Mouse (Mus musculus): ENCODE results near the gene Medag. TPM values are rescaled to one million over a fixed set of nuclear protein-coding genes. Genes with fewer than 3 reads are reported as not detected.

Medag gene
- polyA plus RNA-seq, 1 experiment from 2014 or later = 4.1 TPM

DNA sequence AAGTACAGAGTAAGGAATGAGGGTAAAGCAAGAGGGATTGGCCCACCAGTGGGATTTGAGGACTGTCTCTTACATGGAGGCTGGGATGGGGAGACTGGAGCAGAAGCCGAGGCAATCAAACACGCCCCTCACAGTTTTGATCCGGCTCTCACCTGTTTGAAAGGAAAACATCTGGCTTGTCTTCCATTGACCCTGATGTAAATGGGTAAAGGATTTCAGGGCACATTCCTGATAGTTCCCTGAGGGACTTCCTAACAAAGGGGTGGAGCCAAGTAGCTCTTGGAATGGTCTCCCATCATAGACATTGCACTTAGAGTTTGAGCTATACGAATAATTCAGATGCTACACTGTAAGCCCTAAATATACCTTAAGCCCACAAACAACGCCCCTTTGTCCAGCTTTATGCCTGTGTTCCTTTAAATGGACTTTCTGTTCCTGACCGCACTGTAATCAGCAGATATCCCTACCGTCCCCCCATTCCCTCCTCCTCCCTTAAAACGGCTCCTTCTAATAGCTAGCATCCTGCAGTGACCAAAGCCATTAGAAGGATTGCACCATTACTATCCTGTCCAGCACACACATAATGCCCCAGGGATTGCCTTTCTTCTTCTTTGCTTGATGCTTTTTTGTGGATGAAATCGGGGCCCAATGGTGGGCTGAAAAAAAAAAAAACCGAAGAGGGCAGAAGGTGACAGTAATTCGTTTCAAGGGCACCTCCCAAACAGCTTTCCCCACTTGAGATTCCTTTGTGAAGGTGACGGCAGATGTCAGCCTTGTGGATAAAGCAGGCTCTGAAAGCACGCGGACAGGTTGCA is 36.3 kb upstream of the Medag start:
- H3K9ac ChIP-seq (ENCODE audit: low read length) = 0 out of 2 replicates have a peak overlapping the region, but pooled peaks have one; percentile 38
- H3K36me3 ChIP-seq (ENCODE audit: control insufficient read depth, insufficient read depth, low read length) = no peaks in the 10 kb centered on the region
- ATAC-seq (ENCODE audit: low FRiP score, low TSS enrichment) = no peak
- no peak for DNase-seq (ENCODE audit: low spot score)
- no peak overlapping the region for H3K4me3 ChIP-seq (ENCODE audit: low read depth, low read length)
- H3K4me1 ChIP-seq (replicated peaks; ENCODE audit: control insufficient read depth, insufficient read depth) = 0 out of 2 replicates have a peak, but pooled peaks cover 2% of the 10 kb centered on the region
- no peak for TF ChIP-seq EP300 (optimal IDR thresholded peaks at IDR 0.05)
- no peak for TF ChIP-seq CTCF (IDR thresholded peaks at IDR 0.05; ENCODE audit: low read depth)
- peak overlapping the region; percentile 63; the same call in 1 of the 2 replicates for H3K27ac ChIP-seq (replicated peaks)
- 0 out of 2 replicates have a peak overlapping the region, but pooled peaks have one; percentile 8 for H3K4me2 ChIP-seq (replicated peaks; ENCODE audit: low read depth)
- 40% methylated on average over 14 of the region's 14 CpGs for WGBS
- no peaks in the 10 kb centered on the region for H3K27me3 ChIP-seq (ENCODE audit: control insufficient read depth, insufficient read depth, low read length)
- no peaks in the 10 kb centered on the region for H3K9me3 ChIP-seq (ENCODE audit: control insufficient read depth, low read length)

DNA sequence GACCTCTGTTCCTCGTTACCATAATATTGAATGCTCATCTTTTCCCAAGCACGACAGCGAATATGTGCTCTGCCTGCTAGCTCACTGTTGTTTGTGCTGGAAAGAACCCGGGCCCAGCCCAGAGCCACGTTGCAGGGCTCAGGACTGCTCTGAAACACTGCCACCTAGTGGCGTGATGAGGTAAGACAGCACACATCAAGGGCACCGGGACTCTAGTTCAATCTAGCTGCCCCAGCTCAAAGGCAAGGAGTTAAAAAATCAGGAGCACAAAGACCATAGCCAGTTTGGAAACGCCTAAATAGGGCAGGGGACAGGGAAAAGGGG is 35.7 kb upstream of the Medag start:
- Histone ChIP-seq H3K4me3 (ENCODE audit: low read depth, low read length) (no peak overlapping the region), H3K4me2 (replicated peaks; ENCODE audit: low read depth) (0 out of 2 replicates have a peak overlapping the region, but pooled peaks have one; percentile 8), H3K27me3 (ENCODE audit: control insufficient read depth, insufficient read depth, low read length) (no peaks in the 10 kb centered on the region), H3K9me3 (ENCODE audit: control insufficient read depth, low read length) (no peaks in the 10 kb centered on the region), H3K9ac (ENCODE audit: low read length) (0 out of 2 replicates have a peak overlapping the region, but pooled peaks have one; percentile 38), H3K27ac (replicated peaks) (peak overlapping the region; percentile 63; the same call in 1 of the 2 replicates), H3K36me3 (ENCODE audit: control insufficient read depth, insufficient read depth, low read length) (no peaks in the 10 kb centered on the region), H3K4me1 (replicated peaks; ENCODE audit: control insufficient read depth, insufficient read depth) (0 out of 2 replicates have a peak, but pooled peaks cover 2% of the 10 kb centered on the region)
- whole genome bisulfite sequencing = 0% methylated on average over 8 of the region's 8 CpGs
- ATAC-seq (ENCODE audit: low FRiP score, low TSS enrichment) (peak; percentile 67), DNase-seq (ENCODE audit: low spot score) (peak; percentile 90)
- TF ChIP-seq EP300 (optimal IDR thresholded peaks at IDR 0.05) = no peak
- TF ChIP-seq CTCF (IDR thresholded peaks at IDR 0.05; ENCODE audit: low read depth) = peak; percentile 99

DNA sequence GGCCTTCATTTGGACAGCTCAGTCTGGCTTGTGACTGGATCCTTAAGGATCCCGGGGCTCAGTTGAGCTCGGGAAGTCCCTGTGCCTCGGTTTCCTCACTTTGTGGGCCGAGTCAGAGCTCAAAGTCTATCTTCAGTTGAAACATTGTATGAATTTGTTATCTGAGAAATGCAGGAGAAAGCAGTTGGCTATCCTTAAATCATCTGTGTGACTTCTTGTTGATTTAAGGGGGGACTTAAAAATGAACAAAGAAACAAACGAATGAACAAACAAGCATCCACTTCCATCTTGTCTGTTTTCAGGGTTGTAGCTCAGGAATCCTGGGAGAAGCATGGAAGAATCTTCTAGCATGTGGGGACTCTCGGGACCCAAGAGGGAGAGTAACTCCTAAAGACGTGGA is 35.2 kb upstream of the Medag start:
- Histone ChIP-seq H3K36me3 (ENCODE audit: control insufficient read depth, insufficient read depth, low read length) (no peaks in the 10 kb centered on the region), H3K9ac (ENCODE audit: low read length) (no peak overlapping the region), H3K4me1 (replicated peaks; ENCODE audit: control insufficient read depth, insufficient read depth) (peaks cover 5% of the 10 kb centered on the region; the same call in 1 of the 2 replicates), H3K27ac (replicated peaks) (no peak overlapping the region), H3K4me2 (replicated peaks; ENCODE audit: low read depth) (no peak overlapping the region), H3K9me3 (ENCODE audit: control insufficient read depth, low read length) (no peaks in the 10 kb centered on the region), H3K27me3 (ENCODE audit: control insufficient read depth, insufficient read depth, low read length) (no peaks in the 10 kb centered on the region), H3K4me3 (ENCODE audit: low read depth, low read length) (no peak overlapping the region)
- TF ChIP-seq CTCF (IDR thresholded peaks at IDR 0.05; ENCODE audit: low read depth) = no peak
- TF ChIP-seq EP300 (optimal IDR thresholded peaks at IDR 0.05) = no peak
- no peak for DNase-seq (ENCODE audit: low spot score)
- 76% methylated on average over 7 of the region's 7 CpGs for WGBS
- no peak for ATAC-seq (ENCODE audit: low FRiP score, low TSS enrichment)

DNA sequence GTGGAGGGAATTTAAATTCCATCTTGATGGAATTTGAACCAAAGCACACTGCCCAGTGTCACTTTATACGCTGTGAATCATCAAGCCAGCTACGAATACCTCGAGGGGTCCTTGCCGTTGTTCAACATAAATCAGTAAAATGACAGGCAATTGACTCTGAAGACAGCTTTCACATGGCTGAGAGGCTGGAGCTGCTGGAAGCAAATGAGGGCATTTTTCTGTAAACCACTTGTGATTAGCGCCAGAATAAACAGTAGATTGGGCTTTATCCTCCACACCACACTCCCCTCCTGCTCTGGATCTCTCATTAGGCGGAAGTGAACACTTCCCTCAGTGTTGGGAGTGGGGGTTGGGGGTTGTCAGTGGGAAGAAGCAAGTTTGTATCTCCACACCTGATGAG is 34.3 kb upstream of the Medag start:
- peaks cover 9% of the 10 kb centered on the region; the same call in 1 of the 2 replicates for H3K4me1 ChIP-seq (replicated peaks; ENCODE audit: control insufficient read depth, insufficient read depth)
- TF ChIP-seq CTCF (IDR thresholded peaks at IDR 0.05; ENCODE audit: low read depth) (no peak), EP300 (optimal IDR thresholded peaks at IDR 0.05) (no peak)
- WGBS = 11% methylated on average over 6 of the region's 6 CpGs
- H3K4me3 ChIP-seq (ENCODE audit: low read depth, low read length) = no peak overlapping the region
- H3K9ac ChIP-seq (ENCODE audit: low read length) = no peak overlapping the region
- no peak for DNase-seq (ENCODE audit: low spot score)
- H3K36me3 ChIP-seq (ENCODE audit: control insufficient read depth, insufficient read depth, low read length) = no peaks in the 10 kb centered on the region
- no peak overlapping the region for H3K4me2 ChIP-seq (replicated peaks; ENCODE audit: low read depth)
- no peak overlapping the region; the same call in 1 of the 2 replicates for H3K27ac ChIP-seq (replicated peaks)
- ATAC-seq (ENCODE audit: low FRiP score, low TSS enrichment) = no peak
- H3K27me3 ChIP-seq (ENCODE audit: control insufficient read depth, insufficient read depth, low read length) = no peaks in the 10 kb centered on the region
- no peaks in the 10 kb centered on the region for H3K9me3 ChIP-seq (ENCODE audit: control insufficient read depth, low read length)

DNA sequence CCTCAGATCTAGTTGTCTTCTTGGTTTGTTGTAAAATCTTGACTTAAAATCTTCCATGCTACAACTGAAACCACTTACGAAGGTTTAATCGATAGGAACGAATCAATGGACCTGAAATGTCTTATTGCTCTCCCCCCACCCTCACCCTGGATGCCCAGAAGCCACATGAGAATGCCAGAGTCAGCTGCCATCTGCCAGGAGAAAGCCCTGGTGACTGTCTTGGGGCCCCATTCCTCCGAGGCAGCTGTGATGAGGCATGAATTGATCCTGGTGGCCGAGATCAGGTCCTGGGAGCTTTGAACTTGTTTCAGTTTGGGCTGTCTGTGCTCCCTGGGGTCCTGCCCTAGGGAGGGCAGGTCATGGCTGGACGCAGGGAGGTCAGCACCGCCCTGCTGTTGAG is 33.0 kb upstream of the Medag start:
- Histone ChIP-seq H3K9me3 (ENCODE audit: control insufficient read depth, low read length) (no peaks in the 10 kb centered on the region), H3K4me3 (ENCODE audit: low read depth, low read length) (no peak overlapping the region), H3K27ac (replicated peaks) (peak overlapping the region; percentile 9; the same call in 1 of the 2 replicates), H3K36me3 (ENCODE audit: control insufficient read depth, insufficient read depth, low read length) (no peaks in the 10 kb centered on the region), H3K27me3 (ENCODE audit: control insufficient read depth, insufficient read depth, low read length) (no peaks in the 10 kb centered on the region), H3K9ac (ENCODE audit: low read length) (no peak overlapping the region), H3K4me1 (replicated peaks; ENCODE audit: control insufficient read depth, insufficient read depth) (peaks cover 9% of the 10 kb centered on the region; the same call in 1 of the 2 replicates), H3K4me2 (replicated peaks; ENCODE audit: low read depth) (no peak overlapping the region)
- no peak for TF ChIP-seq EP300 (optimal IDR thresholded peaks at IDR 0.05)
- no peak for TF ChIP-seq CTCF (IDR thresholded peaks at IDR 0.05; ENCODE audit: low read depth)
- WGBS = 79% methylated on average over 7 of the region's 7 CpGs
- DNase-seq (ENCODE audit: low spot score) = no peak
- ATAC-seq (ENCODE audit: low FRiP score, low TSS enrichment) = no peak

Data from stomach, postnatal 0 days (tissue).